Mouse (Mus musculus) spleen, adult 2 months (tissue): ENCODE measurements at regions not wholly inside any gene's neighbourhood (a gene's known extent, or its start where the extent isn't known, plus 50 kb on each side); places are given as distances from the start of the nearest gene placed in this dataset.
A peak's percentile ranks its signal among the peaks of the same experiment; 100 is the strongest.

Experiments
- DNase-seq, 2 experiments: peaks; one replicate each; pipeline versions ENCODE4 v3.0.0 to v3.0.0-alpha.2; 2012 to 2021; ENCODE audit warnings: low spot score in 2 of 2, low read depth in 1 of 2
- H3K27ac ChIP-seq: fragments of 200-500 bp; 2 replicates; pipeline ENCODE4 v1.5.1; 2012; ENCODE audit warnings: low read length, inconsistent platforms; ENCODE audit not compliant: insufficient read depth
- H3K27me3 ChIP-seq: fragments of 200-500 bp; 2 replicates; pipeline ENCODE4 v1.6.1; 2012; ENCODE audit warnings: mild to moderate bottlenecking, moderate library complexity, low read length, inconsistent platforms; ENCODE audit not compliant: control insufficient read depth, insufficient read depth
- H3K36me3 ChIP-seq: fragments of 200-500 bp; 2 replicates; pipeline ENCODE4 v1.6.1; 2012; ENCODE audit warnings: mild to moderate bottlenecking, low read length, inconsistent platforms; ENCODE audit not compliant: control insufficient read depth, insufficient read depth
- H3K4me1 ChIP-seq: fragments of 200-500 bp; 2 replicates; pipeline ENCODE4 v1.6.1; 2011; ENCODE audit warnings: inconsistent platforms; ENCODE audit not compliant: control insufficient read depth, insufficient read depth, insufficient read length
- H3K4me3 ChIP-seq: fragments of 200-500 bp; 2 replicates; pipeline ENCODE4 v1.5.1; 2011; ENCODE audit warnings: mild to moderate bottlenecking, inconsistent platforms; ENCODE audit not compliant: insufficient read depth, insufficient read length; ENCODE audit errors: extremely low read depth
- CTCF ChIP-seq: fragments of 200-500 bp; IDR thresholded peaks from 2 replicates; pipeline ENCODE4 v1.5.1; 2011; ENCODE audit warnings: mild to moderate bottlenecking, inconsistent platforms; ENCODE audit not compliant: insufficient read depth, insufficient read length, insufficient replicate concordance; ENCODE audit errors: extremely low read depth
- POLR2A ChIP-seq: fragments of 200-500 bp; IDR thresholded peaks from 2 replicates; pipeline ENCODE4 v1.6.1; 2011; ENCODE audit warnings: low read depth, low read length, inconsistent platforms
- WGBS: fragments of 180-500 bp; shearing (Covaris S2); methylation state at CpG from one replicate; pipeline ENCODE4 v1.1.7; 2018; 5-methylcytosine and 5-hydroxymethylcytosine counted together

GRCm38 (mm10) chr13:28898900-28899299 lies 54.6 kb downstream of the Sox4 start:
- Histone ChIP-seq H3K4me1 (no peaks in the 10 kb centered on the region), H3K27ac (no peak overlapping the region), H3K36me3 (no peaks in the 10 kb centered on the region), H3K27me3 (no peaks in the 10 kb centered on the region), H3K4me3 (no peak overlapping the region)
- TF ChIP-seq CTCF (no peak), POLR2A (no peak)
- WGBS = 88% methylated on average over 4 of the region's 4 CpGs
- no peak for DNase-seq

- TF ChIP-seq POLR2A = no peak
- TF ChIP-seq CTCF = no peak
- no peak for DNase-seq
- Histone ChIP-seq H3K27me3 (no peaks in the 10 kb centered on the region), H3K4me1 (no peaks in the 10 kb centered on the region), H3K36me3 (no peaks in the 10 kb centered on the region), H3K27ac (no peak overlapping the region), H3K4me3 (no peak overlapping the region)
- WGBS = 92% methylated on average over 6 of the region's 6 CpGs
Measured at GRCm38 (mm10) chr13:28892896-28893295, 60.6 kb downstream of the Sox4 start.

GRCm38 (mm10) chr13:28887098-28887497 lies 66.4 kb downstream of the Sox4 start:
- no peaks in the 10 kb centered on the region for H3K36me3 ChIP-seq
- peaks cover 2% of the 10 kb centered on the region; the same call in 1 of the 2 replicates for H3K4me1 ChIP-seq
- H3K27me3 ChIP-seq = peaks cover 15% of the 10 kb centered on the region
- 39% methylated on average over 13 of the region's 13 CpGs for WGBS
- no peak overlapping the region for H3K27ac ChIP-seq
- no peak for TF ChIP-seq POLR2A
- TF ChIP-seq CTCF = no peak
- no peak for DNase-seq
- H3K4me3 ChIP-seq = no peak overlapping the region

- DNase-seq = no peak
- WGBS = 20% methylated on average over 11 of the region's 11 CpGs
- no peak overlapping the region for H3K4me3 ChIP-seq
- no peak overlapping the region for H3K27ac ChIP-seq
- H3K36me3 ChIP-seq = no peaks in the 10 kb centered on the region
- TF ChIP-seq POLR2A (no peak), CTCF (no peak)
- H3K27me3 ChIP-seq = peaks cover 15% of the 10 kb centered on the region
- H3K4me1 ChIP-seq = peaks cover 2% of the 10 kb centered on the region; the same call in 1 of the 2 replicates
Measured at GRCm38 (mm10) chr13:28886691-28887090, 66.8 kb downstream of the Sox4 start.

GRCm38 (mm10) chr13:28885083-28886037 lies 68.2 kb downstream of the Sox4 start:
- H3K27me3 ChIP-seq = peaks cover 15% of the 10 kb centered on the region
- H3K36me3 ChIP-seq = no peaks in the 10 kb centered on the region
- no peak for TF ChIP-seq CTCF
- no peak for TF ChIP-seq POLR2A
- WGBS = 2% methylated on average over 29 of the region's 30 CpGs
- peak overlapping the region; percentile 58 for H3K4me3 ChIP-seq
- peak in 1 of 2 experiments; percentile 4 for DNase-seq
- H3K4me1 ChIP-seq = peaks cover 2% of the 10 kb centered on the region; the same call in 1 of the 2 replicates
- H3K27ac ChIP-seq = no peak overlapping the region

GRCm38 (mm10) chr13:28884191-28884820 lies 69.2 kb downstream of the Sox4 start:
- DNase-seq = peak in 1 of 2 experiments; percentile 12
- Histone ChIP-seq H3K4me1 (peaks cover 2% of the 10 kb centered on the region; the same call in 1 of the 2 replicates), H3K36me3 (no peaks in the 10 kb centered on the region), H3K27ac (no peak overlapping the region), H3K4me3 (peak overlapping the region; percentile 57), H3K27me3 (peaks cover 15% of the 10 kb centered on the region)
- TF ChIP-seq POLR2A = no peak
- TF ChIP-seq CTCF = no peak
- WGBS = 3% methylated on average over 26 of the region's 26 CpGs

- no peak overlapping the region for H3K27ac ChIP-seq
- H3K36me3 ChIP-seq = no peaks in the 10 kb centered on the region
- no peak for DNase-seq
- TF ChIP-seq POLR2A (no peak), CTCF (no peak)
- peaks cover 15% of the 10 kb centered on the region for H3K27me3 ChIP-seq
- 19% methylated on average over 8 of the region's 8 CpGs for WGBS
- H3K4me1 ChIP-seq = peaks cover 2% of the 10 kb centered on the region; the same call in 1 of the 2 replicates
- H3K4me3 ChIP-seq = no peak overlapping the region
Measured at GRCm38 (mm10) chr13:28883398-28883797, 70.1 kb downstream of the Sox4 start.
